Mouse (Mus musculus) frontal cortex, adult 2 months (tissue): ENCODE data around the gene Ccdc151. TPM values are rescaled to one million over a fixed set of nuclear protein-coding genes. Genes with fewer than 3 reads are reported as not detected.

ENCODE experiments used
- DNase-seq, 2 experiments: peaks; one replicate each; pipeline ENCODE4 v3.0.0; 2022; ENCODE audit warnings: low spot score in 1 of 2; ENCODE audit errors: extremely low spot score in 1 of 2
- polyA plus RNA-seq: library from polyadenylated mRNA; depleted of rRNA; stranded (reverse); fragments of >200 nt; gene quantifications from 2 replicates; pipeline ENCODE4 v1.2.3, GENCODE M21; 2012; rRNA removed

Ccdc151 gene
- polyA plus RNA-seq, 1 experiment: 6.9 TPM

- DNase-seq: no peak
Observed at GRCm38 (mm10) chr9:21960135-21960534, 42.3 kb downstream of the Ccdc151 start.

- DNase-seq: no peak
Observed at GRCm38 (mm10) chr9:21959244-21959643, 43.2 kb downstream of the Ccdc151 start.

- no peak for DNase-seq
Observed at GRCm38 (mm10) chr9:21958372-21958771, 44.1 kb downstream of the Ccdc151 start.

- DNase-seq: peak; percentile 98 to 100
Observed at GRCm38 (mm10) chr9:21955570-21956281, 46.7 kb downstream of the Ccdc151 start, which contains the start of gene Swsap1. Gene Swsap1, plus strand, starts transcription at chr9:21955755.

- no peak for DNase-seq
Observed at GRCm38 (mm10) chr9:21955225-21955569, 47.2 kb downstream of the Ccdc151 start.

- DNase-seq: peak in 1 of 2 experiments; percentile 16
Observed at GRCm38 (mm10) chr9:21954635-21955034, 47.8 kb downstream of the Ccdc151 start.

GRCm38 (mm10) chr9:21953600-21953999 is 48.8 kb downstream of the Ccdc151 start:
- peak; percentile 78 to 86 for DNase-seq

- peak in 1 of 2 experiments; percentile 13 for DNase-seq
Observed at GRCm38 (mm10) chr9:21951977-21952376, 50.5 kb downstream of the Ccdc151 start.

GRCm38 (mm10) chr9:21950322-21950721 is 52.1 kb downstream of the Ccdc151 start:
- DNase-seq: peak in 1 of 2 experiments; percentile 40

- peak in 1 of 2 experiments; percentile 55 for DNase-seq
Observed at GRCm38 (mm10) chr9:21948790-21949189, 53.6 kb downstream of the Ccdc151 start.

- no peak for DNase-seq
Observed at GRCm38 (mm10) chr9:21948146-21948545, 54.3 kb downstream of the Ccdc151 start.

- no peak for DNase-seq
Observed at GRCm38 (mm10) chr9:21947540-21948130, 54.8 kb downstream of the Ccdc151 start.

GRCm38 (mm10) chr9:21944267-21944666 is 58.2 kb downstream of the Ccdc151 start:
- DNase-seq: no peak

- no peak for DNase-seq
Observed at GRCm38 (mm10) chr9:21943638-21944037, 58.8 kb downstream of the Ccdc151 start.

- no peak for DNase-seq
Observed at GRCm38 (mm10) chr9:21943046-21943445, 59.4 kb downstream of the Ccdc151 start.

Other genes starting within 250 kb of the Ccdc151 start
- gene Spc24, start 242.3 kb downstream of the Ccdc151 start, polyA plus RNA-seq: 3.3 and 3.8 TPM in 2 replicates
- 7.9 and 8.0 TPM in 2 replicates for gene Kank2, start 203.9 kb downstream of the Ccdc151 start, polyA plus RNA-seq
- not detected in 2 replicates for gene Angptl8, start 167.1 kb downstream of the Ccdc151 start, polyA plus RNA-seq
- gene Dock6, start 150.0 kb downstream of the Ccdc151 start, polyA plus RNA-seq: 47.7 and 50.1 TPM in 2 replicates
- gene Rab3d, start 84.4 kb downstream of the Ccdc151 start, polyA plus RNA-seq: 10.9 and 13.6 TPM in 2 replicates
- 18.3 and 26.9 TPM in 2 replicates for gene Ccdc159, start 75.2 kb downstream of the Ccdc151 start, polyA plus RNA-seq
- gene Tmem205, start 75.1 kb downstream of the Ccdc151 start, polyA plus RNA-seq: 53.8 and 53.9 TPM in 2 replicates
- gene Plppr2, start 65.6 kb downstream of the Ccdc151 start, polyA plus RNA-seq: 182 and 192 TPM in 2 replicates
- 9.0 and 10.1 TPM in 2 replicates for gene Swsap1, start 46.9 kb downstream of the Ccdc151 start, polyA plus RNA-seq
- gene Epor, start 39.1 kb downstream of the Ccdc151 start, polyA plus RNA-seq: 8.8 and 10.3 TPM in 2 replicates
- 5.0 and 6.7 TPM in 2 replicates for gene Rgl3, start 13.2 kb downstream of the Ccdc151 start, polyA plus RNA-seq
- 106 and 112 TPM in 2 replicates for gene Prkcsh, start 172 bp upstream of the Ccdc151 start, polyA plus RNA-seq
- gene Elavl3, start 49.4 kb upstream of the Ccdc151 start, polyA plus RNA-seq: 143 and 155 TPM in 2 replicates
- 0.54 TPM in 1 of 2 replicates, not detected in the other for gene Gm49318, start 68.6 kb upstream of the Ccdc151 start, polyA plus RNA-seq
- gene Zfp653, start 68.7 kb upstream of the Ccdc151 start, polyA plus RNA-seq: 38.2 and 39.5 TPM in 2 replicates
- gene Ecsit, start 82.8 kb upstream of the Ccdc151 start, polyA plus RNA-seq: 62.5 and 64.9 TPM in 2 replicates
- 1.4 and 2.3 TPM in 2 replicates for gene Cnn1, start 96.6 kb upstream of the Ccdc151 start, polyA plus RNA-seq
- gene Elof1, start 114.5 kb upstream of the Ccdc151 start, polyA plus RNA-seq: 107 and 121 TPM in 2 replicates
- 0.60 and 1.6 TPM in 2 replicates for gene Acp5, start 133.1 kb upstream of the Ccdc151 start, polyA plus RNA-seq
- 93.7 and 106 TPM in 2 replicates for gene Pigyl, start 154.2 kb upstream of the Ccdc151 start, polyA plus RNA-seq
- 0.04 TPM in 1 of 2 replicates, not detected in the other for gene Zfp872, start 185.5 kb upstream of the Ccdc151 start, polyA plus RNA-seq
- 16.8 and 17.4 TPM in 2 replicates for gene Zfp809, start 223.1 kb upstream of the Ccdc151 start, polyA plus RNA-seq